Mouse (Mus musculus) ES-E14 (cell line): Measurements from ENCODE around the gene Cutal.

Experiments
- CHD2 ChIP-seq: IDR thresholded peaks from 2 replicates; pipeline ENCODE4 v1.6.1; 2014; ENCODE audit warnings: mild to moderate bottlenecking, low read depth, low read length, inconsistent platforms
- HCFC1 ChIP-seq: IDR thresholded peaks from 2 replicates; pipeline ENCODE4 v1.6.1; 2012; ENCODE audit warnings: low read length, inconsistent platforms, borderline replicate concordance; ENCODE audit not compliant: insufficient read depth
- MAFK ChIP-seq: IDR thresholded peaks from 2 replicates; pipeline ENCODE4 v1.6.1; 2014; ENCODE audit warnings: mild to moderate bottlenecking, low read depth, low read length, inconsistent platforms; ENCODE audit not compliant: insufficient read depth
- ZNF384 ChIP-seq: IDR thresholded peaks from 2 replicates; pipeline ENCODE4 v1.6.1; 2012; ENCODE audit warnings: low read depth, low read length, inconsistent platforms

DNA sequence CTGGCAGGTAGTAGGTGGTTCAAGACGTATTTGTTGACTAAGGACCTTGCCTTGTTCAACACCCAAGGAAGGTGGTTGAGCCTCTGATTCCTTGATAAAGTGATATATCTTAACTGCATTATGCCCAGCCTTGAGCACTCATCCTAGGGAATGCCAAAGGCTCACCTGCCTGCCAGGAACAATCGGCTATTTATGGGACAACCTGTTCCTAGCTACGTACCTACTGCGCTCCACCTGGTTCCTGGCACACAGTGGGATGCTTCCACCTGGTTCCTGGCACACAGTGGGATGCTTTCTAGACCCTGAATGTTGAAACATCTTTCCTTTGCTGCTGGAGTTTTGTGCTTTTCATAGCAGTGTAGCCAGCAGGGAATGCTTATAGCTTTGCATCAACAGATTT lies 35.5 kb downstream of the Cutal start:
- TF ChIP-seq MAFK (no peak), ZNF384 (no peak), CHD2 (no peak), HCFC1 (no peak)
